Mouse (Mus musculus) B cell, adult (primary cell): Measurements from ENCODE around the gene Sorbs2. TPM values are rescaled to one million over a fixed set of nuclear protein-coding genes. Genes with fewer than 3 reads are reported as not detected.

Experiments used
- total RNA-seq: library from RNA; stranded (reverse); gene quantifications from 4 replicates; pipeline ENCODE4 v1.2.4, GENCODE M21; 2023; ENCODE audit not compliant: inconsistent age

Sorbs2 gene
- total RNA-seq: 9.9 to 11.6 TPM (median 10.9 TPM) in 4 replicates

GRCm38 (mm10) chr8:45507634-45508321, at the start of gene Sorbs2:
Gene Sorbs2, plus strand, starts transcription at chr8:45507788.

Other genes starting within 250 kb of the Sorbs2 start
- gene F11, start 245.8 kb upstream of the Sorbs2 start, total RNA-seq: not detected in 4 replicates
- gene Klkb1, start 212.9 kb upstream of the Sorbs2 start, total RNA-seq: 0.13 TPM in 1 of 4 replicates, not detected in the others
- not detected in 4 replicates for gene Gm45753, start 199.3 kb upstream of the Sorbs2 start, total RNA-seq
- gene Cyp4v3, start 174.6 kb upstream of the Sorbs2 start, total RNA-seq: 8.0 to 8.6 TPM (median 8.1 TPM) in 4 replicates
- gene Fam149a, start 125.5 kb upstream of the Sorbs2 start, total RNA-seq: 0.63 to 1.4 TPM (median 0.98 TPM) in 4 replicates
- 18.1 to 23.4 TPM (median 20.0 TPM) in 4 replicates for gene Tlr3, start 96.7 kb upstream of the Sorbs2 start, total RNA-seq